Mouse (Mus musculus) embryonic facial prominence, embryonic 14.5 days (tissue): ENCODE results near the gene Abca3. TPM values are rescaled to one million over a fixed set of nuclear protein-coding genes. Genes with fewer than 3 reads are reported as not detected.

Experiments
- ATAC-seq: fragments of 200-750 bp; cut with Nextera tagmentation; 2 replicates; pipeline ENCODE4 v1.8.0; 2017; ENCODE audit warnings: low read depth, moderate number of reproducible peaks, moderate TSS enrichment
- DNase-seq: peaks from one replicate; pipeline ENCODE4 v3.0.0-alpha.2; 2015; ENCODE audit warnings: low spot score
- H3K27ac ChIP-seq: fragments of 300-500 bp; sonication (generic); replicated peaks from 2 replicates; pipeline ENCODE4 v1.5.1; 2014; ENCODE audit warnings: low read depth, mild to moderate bottlenecking, low read length, moderate library complexity
- H3K27me3 ChIP-seq: fragments of 300-500 bp; sonication (generic); replicated peaks from 2 replicates; pipeline ENCODE4 v1.6.1; 2014; ENCODE audit warnings: low read length; ENCODE audit not compliant: control insufficient read depth, insufficient read depth
- H3K36me3 ChIP-seq: fragments of 300-500 bp; sonication (generic); 2 replicates; pipeline ENCODE4 v1.6.1; 2014; ENCODE audit warnings: low read length, mixed read lengths; ENCODE audit not compliant: control insufficient read depth, insufficient read depth
- H3K4me1 ChIP-seq: fragments of 300-500 bp; sonication (generic); 2 replicates; pipeline ENCODE4 v1.6.1; 2014; ENCODE audit warnings: antibody characterized with exemption, low read length; ENCODE audit not compliant: control insufficient read depth, insufficient read depth
- H3K4me2 ChIP-seq: fragments of 300-500 bp; sonication (generic); 2 replicates; pipeline ENCODE4 v1.6.1; 2014; ENCODE audit warnings: low read depth, mild to moderate bottlenecking, low read length, moderate library complexity, mixed read lengths
- H3K4me3 ChIP-seq: fragments of 300-500 bp; sonication (generic); 2 replicates; pipeline ENCODE4 v1.5.1; 2014; ENCODE audit warnings: low read depth, mild to moderate bottlenecking, low read length
- H3K9ac ChIP-seq: fragments of 300-500 bp; sonication (generic); 2 replicates; pipeline ENCODE4 v1.6.1; 2014; ENCODE audit warnings: low read depth, mild to moderate bottlenecking, low read length, moderate library complexity, mixed read lengths
- H3K9me3 ChIP-seq: fragments of 300-500 bp; sonication (generic); 2 replicates; pipeline ENCODE4 v1.6.1; 2016; ENCODE audit warnings: low read length; ENCODE audit not compliant: control insufficient read depth
- WGBS: fragments of 180-500 bp; shearing (Covaris S2); extraction: QIAGEN DNeasy Blood & Tissue Kit; methylation state at CpG from one replicate; pipeline ENCODE4 v1.1.7; 2014; 5-methylcytosine and 5-hydroxymethylcytosine counted together
- polyA plus RNA-seq: library from polyadenylated mRNA; unstranded; fragments of >200 nt; fragmentation: Nextera tagmentation; extraction: Ambion mirVana; gene quantifications from 2 replicates; pipeline ENCODE4 v1.2.1, GENCODE M21; 2014

Gene Abca3
- polyA plus RNA-seq, 1 experiment from 2014 or later = 10.1 TPM

- 82% methylated on average over 5 of the region's 5 CpGs for WGBS
- H3K4me1 ChIP-seq = no peaks in the 10 kb centered on the region
- no peak overlapping the region for H3K4me2 ChIP-seq
- peak; percentile 46 for DNase-seq
- H3K4me3 ChIP-seq = no peak overlapping the region
- peak; percentile 69 for ATAC-seq
- H3K27me3 ChIP-seq = no peaks in the 10 kb centered on the region
- H3K36me3 ChIP-seq = peaks cover 72% of the 10 kb centered on the region
- H3K9ac ChIP-seq = no peak overlapping the region
- no peak overlapping the region for H3K27ac ChIP-seq
- H3K9me3 ChIP-seq = no peaks in the 10 kb centered on the region
These were observed 85.3 kb downstream of the Abca3 start for GRCm38 (mm10) chr17:24437016-24437415.

- WGBS = 91% methylated on average over 8 of the region's 8 CpGs
- H3K36me3 ChIP-seq = peaks cover 86% of the 10 kb centered on the region
These were observed 88.6 kb downstream of the Abca3 start for GRCm38 (mm10) chr17:24440377-24440776.

GRCm38 (mm10) chr17:24441148-24441547, 89.4 kb downstream of the Abca3 start:
- H3K4me2 ChIP-seq = no peak overlapping the region
- DNase-seq (no peak), ATAC-seq (no peak)
- H3K4me3 ChIP-seq = no peak overlapping the region
- peaks cover 86% of the 10 kb centered on the region for H3K36me3 ChIP-seq
- no peaks in the 10 kb centered on the region for H3K9me3 ChIP-seq
- WGBS = 58% methylated on average over 2 of the region's 2 CpGs
- H3K27ac ChIP-seq = no peak overlapping the region
- H3K9ac ChIP-seq = no peak overlapping the region
- H3K4me1 ChIP-seq = no peaks in the 10 kb centered on the region
- H3K27me3 ChIP-seq = no peaks in the 10 kb centered on the region

More at GRCm38 (mm10) chr17:24440377-24440776, 88.6 kb downstream of the Abca3 start:
- no peak for ATAC-seq
- Histone ChIP-seq H3K9me3 (no peaks in the 10 kb centered on the region), H3K4me3 (no peak overlapping the region), H3K27me3 (no peaks in the 10 kb centered on the region), H3K9ac (no peak overlapping the region), H3K4me2 (no peak overlapping the region), H3K27ac (no peak overlapping the region), H3K4me1 (no peaks in the 10 kb centered on the region)
- DNase-seq = no peak

GRCm38 (mm10) chr17:24442107-24442506, 90.4 kb downstream of the Abca3 start:
- no peak overlapping the region for H3K4me2 ChIP-seq
- no peaks in the 10 kb centered on the region for H3K27me3 ChIP-seq
- no peak overlapping the region for H3K4me3 ChIP-seq
- DNase-seq (no peak), ATAC-seq (no peak)
- H3K27ac ChIP-seq = no peak overlapping the region
- no peaks in the 10 kb centered on the region for H3K9me3 ChIP-seq
- peaks cover 91% of the 10 kb centered on the region for H3K36me3 ChIP-seq
- no peaks in the 10 kb centered on the region for H3K4me1 ChIP-seq
- 89% methylated on average over 14 of the region's 14 CpGs for WGBS
- H3K9ac ChIP-seq = no peak overlapping the region

- ATAC-seq = 0 out of 2 replicates have a peak, but pooled peaks have one; percentile 30
- 77% methylated on average over 7 of the region's 7 CpGs for WGBS
- DNase-seq = no peak
These were observed 90.9 kb downstream of the Abca3 start, which contains the start of gene Dnase1l2 for GRCm38 (mm10) chr17:24442632-24443155. TSS of gene Dnase1l2 (minus strand) at chr17:24443105.

GRCm38 (mm10) chr17:24443409-24443808, 91.7 kb downstream of the Abca3 start:
- Histone ChIP-seq H3K27me3 (no peaks in the 10 kb centered on the region), H3K36me3 (peaks cover 92% of the 10 kb centered on the region), H3K4me3 (no peak overlapping the region), H3K27ac (no peak overlapping the region), H3K9ac (no peak overlapping the region), H3K4me2 (no peak overlapping the region), H3K4me1 (no peaks in the 10 kb centered on the region), H3K9me3 (no peaks in the 10 kb centered on the region)
- WGBS = 90% methylated on average over 4 of the region's 4 CpGs
- no peak for DNase-seq
- no peak for ATAC-seq

More at GRCm38 (mm10) chr17:24442632-24443155, 90.9 kb downstream of the Abca3 start, which contains the start of gene Dnase1l2:
- Histone ChIP-seq H3K4me1 (no peaks in the 10 kb centered on the region), H3K27ac (no peak within 1 kb of the TSS), H3K4me3 (no peak within 1 kb of the TSS), H3K27me3 (no peaks in the 10 kb centered on the region), H3K9me3 (no peaks in the 10 kb centered on the region), H3K9ac (no peak within 1 kb of the TSS), H3K36me3 (peaks cover 92% of the 10 kb centered on the region), H3K4me2 (no peak within 1 kb of the TSS)

GRCm38 (mm10) chr17:24446590-24446989, 94.8 kb downstream of the Abca3 start:
- ATAC-seq = no peak
- H3K36me3 ChIP-seq = peaks cover 84% of the 10 kb centered on the region
- H3K4me1 ChIP-seq = no peaks in the 10 kb centered on the region
- no peak overlapping the region for H3K4me3 ChIP-seq
- no peak for DNase-seq
- 93% methylated on average over 8 of the region's 8 CpGs for WGBS
- H3K27me3 ChIP-seq = no peaks in the 10 kb centered on the region
- no peak overlapping the region for H3K4me2 ChIP-seq
- no peak overlapping the region for H3K27ac ChIP-seq
- no peaks in the 10 kb centered on the region for H3K9me3 ChIP-seq
- H3K9ac ChIP-seq = no peak overlapping the region

GRCm38 (mm10) chr17:24449507-24449906, 97.8 kb downstream of the Abca3 start:
- H3K9ac ChIP-seq = no peak overlapping the region
- peaks cover 8% of the 10 kb centered on the region; the same call in 1 of the 2 replicates for H3K4me1 ChIP-seq
- peaks cover 61% of the 10 kb centered on the region for H3K36me3 ChIP-seq
- no peak for ATAC-seq
- WGBS = 96% methylated on average over 6 of the region's 6 CpGs
- DNase-seq = no peak
- no peak overlapping the region for H3K4me3 ChIP-seq
- H3K27ac ChIP-seq = no peak overlapping the region
- H3K4me2 ChIP-seq = no peak overlapping the region
- H3K27me3 ChIP-seq = no peaks in the 10 kb centered on the region
- no peaks in the 10 kb centered on the region for H3K9me3 ChIP-seq

GRCm38 (mm10) chr17:24451220-24451619, 99.5 kb downstream of the Abca3 start:
- Histone ChIP-seq H3K4me3 (no peak overlapping the region), H3K27ac (no peak overlapping the region), H3K9ac (no peak overlapping the region), H3K9me3 (no peaks in the 10 kb centered on the region), H3K36me3 (peaks cover 44% of the 10 kb centered on the region), H3K4me1 (peaks cover 11% of the 10 kb centered on the region; the same call in 1 of the 2 replicates), H3K27me3 (no peaks in the 10 kb centered on the region), H3K4me2 (no peak overlapping the region)
- no peak for ATAC-seq
- DNase-seq = no peak
- 99% methylated on average over 6 of the region's 6 CpGs for WGBS
